Mouse (Mus musculus): Measurements from ENCODE around the gene Nr2e3. TPM values are rescaled to one million over a fixed set of nuclear protein-coding genes. Genes with fewer than 3 reads are reported as not detected.
A peak's percentile ranks its signal among the peaks of the same experiment; 100 is the strongest.

The Nr2e3 gene
- total and polyA plus RNA-seq, 2 experiments from 2014 or later: not detected

- DNase-seq (ENCODE audit: low spot score) (peak; percentile 20), ATAC-seq (ENCODE audit: insufficient read depth, low read depth) (no peak)
- no peak overlapping the region for H3K27ac ChIP-seq (ENCODE audit: low read depth)
- H3K4me1 ChIP-seq (ENCODE audit: control insufficient read depth, insufficient read depth): no peaks in the 10 kb centered on the region
- WGBS: 3% methylated on average over 1 of the region's 1 CpGs
- H3K4me3 ChIP-seq (ENCODE audit: low read depth, low read length): no peak overlapping the region
- no peak overlapping the region for H3K9ac ChIP-seq (replicated peaks; ENCODE audit: low read depth, low read length)
- H3K9me3 ChIP-seq (replicated peaks; ENCODE audit: control insufficient read depth, low read length): no peaks in the 10 kb centered on the region
- H3K36me3 ChIP-seq (replicated peaks; ENCODE audit: control insufficient read depth, insufficient read depth, low read length): no peaks in the 10 kb centered on the region
- TF ChIP-seq CTCF (IDR thresholded peaks at IDR 0.05; ENCODE audit: low read depth) (peak; percentile 76), EP300 (IDR thresholded peaks at IDR 0.05; ENCODE audit: low read depth) (no peak)
- H3K4me2 ChIP-seq (ENCODE audit: low read depth, low read length): no peak overlapping the region
- no peaks in the 10 kb centered on the region for H3K27me3 ChIP-seq (ENCODE audit: control insufficient read depth, insufficient read depth, low read length)
Observed at GRCm38 (mm10) chr9:59989864-59990263, 29.4 kb upstream of the Nr2e3 start.

DNA sequence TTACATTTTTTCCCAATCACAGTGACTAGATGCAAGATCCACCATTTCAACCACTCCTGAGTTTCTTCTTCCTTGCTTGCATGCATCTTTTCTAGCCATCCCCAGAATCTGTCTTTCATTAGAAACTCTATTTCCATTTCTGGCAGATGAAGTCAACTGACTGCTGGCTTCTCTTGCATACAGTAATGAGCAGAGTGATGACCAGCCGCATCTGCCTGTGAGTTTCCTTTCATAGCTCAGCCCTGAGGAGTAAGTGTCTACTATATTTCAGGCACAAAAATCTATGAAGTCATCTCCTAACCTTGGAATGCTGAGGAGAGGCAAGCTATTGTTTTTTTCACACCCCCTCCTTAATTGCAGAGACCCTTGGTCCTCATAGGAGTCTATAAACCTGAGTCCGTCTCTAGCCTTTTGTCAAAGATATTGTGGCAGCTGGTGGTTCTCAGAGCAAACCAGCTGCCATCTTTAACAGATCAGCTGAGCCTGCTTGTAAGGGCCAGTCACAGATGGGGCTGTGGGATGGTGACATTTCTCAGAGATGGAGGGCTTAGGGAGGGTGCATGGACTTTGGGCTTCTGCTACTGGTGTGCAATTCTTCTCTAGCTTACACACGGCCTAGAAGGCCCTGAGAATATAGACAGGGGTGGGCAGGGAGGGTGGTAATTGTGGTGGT is 25.6 kb upstream of the Nr2e3 start:
- Histone ChIP-seq H3K27ac (ENCODE audit: low read depth) (no peak overlapping the region), H3K9me3 (replicated peaks; ENCODE audit: control insufficient read depth, low read length) (no peaks in the 10 kb centered on the region), H3K27me3 (ENCODE audit: control insufficient read depth, insufficient read depth, low read length) (no peaks in the 10 kb centered on the region), H3K4me1 (ENCODE audit: control insufficient read depth, insufficient read depth) (no peaks in the 10 kb centered on the region), H3K36me3 (replicated peaks; ENCODE audit: control insufficient read depth, insufficient read depth, low read length) (no peaks in the 10 kb centered on the region), H3K9ac (replicated peaks; ENCODE audit: low read depth, low read length) (no peak overlapping the region), H3K4me2 (ENCODE audit: low read depth, low read length) (no peak overlapping the region), H3K4me3 (ENCODE audit: low read depth, low read length) (no peak overlapping the region)
- ATAC-seq (ENCODE audit: insufficient read depth, low read depth) (no peak), DNase-seq (ENCODE audit: low spot score) (no peak)
- WGBS: 78% methylated on average over 3 of the region's 3 CpGs
- no peak for TF ChIP-seq CTCF (IDR thresholded peaks at IDR 0.05; ENCODE audit: low read depth)
- TF ChIP-seq EP300 (IDR thresholded peaks at IDR 0.05; ENCODE audit: low read depth): no peak

DNA sequence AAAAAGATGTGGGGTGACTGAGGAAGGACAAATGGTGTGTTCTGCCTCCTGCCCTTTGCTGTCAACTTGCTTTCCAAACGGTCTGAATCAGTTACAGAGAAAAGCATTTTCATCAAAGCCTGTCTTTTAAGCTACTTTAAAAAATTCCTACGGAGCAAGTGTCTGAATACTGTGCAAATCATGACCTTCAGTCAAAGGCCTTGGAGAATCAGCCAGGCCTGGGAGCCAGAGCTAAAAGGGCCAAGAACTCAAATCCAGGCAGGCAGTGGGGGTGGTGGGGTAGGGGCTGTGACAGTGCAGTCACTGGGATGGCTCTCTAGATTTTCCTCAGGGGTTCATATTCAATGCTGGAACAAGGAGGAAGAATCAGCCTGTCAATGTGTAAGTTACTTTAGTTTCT is 20.7 kb upstream of the Nr2e3 start:
- no peak overlapping the region for H3K4me2 ChIP-seq (ENCODE audit: low read depth, low read length)
- ATAC-seq (ENCODE audit: insufficient read depth, low read depth): no peak
- H3K4me1 ChIP-seq (ENCODE audit: control insufficient read depth, insufficient read depth): no peaks in the 10 kb centered on the region
- H3K27ac ChIP-seq (ENCODE audit: low read depth): no peak overlapping the region
- no peaks in the 10 kb centered on the region for H3K27me3 ChIP-seq (ENCODE audit: control insufficient read depth, insufficient read depth, low read length)
- 70% methylated on average over 2 of the region's 2 CpGs for WGBS
- DNase-seq (ENCODE audit: low spot score): no peak
- TF ChIP-seq CTCF (IDR thresholded peaks at IDR 0.05; ENCODE audit: low read depth) (no peak), EP300 (IDR thresholded peaks at IDR 0.05; ENCODE audit: low read depth) (no peak)
- H3K4me3 ChIP-seq (ENCODE audit: low read depth, low read length): no peak overlapping the region
- H3K9ac ChIP-seq (replicated peaks; ENCODE audit: low read depth, low read length): no peak overlapping the region
- H3K9me3 ChIP-seq (replicated peaks; ENCODE audit: control insufficient read depth, low read length): no peaks in the 10 kb centered on the region
- no peaks in the 10 kb centered on the region; the same call in 1 of the 2 replicates for H3K36me3 ChIP-seq (replicated peaks; ENCODE audit: control insufficient read depth, insufficient read depth, low read length)

DNA sequence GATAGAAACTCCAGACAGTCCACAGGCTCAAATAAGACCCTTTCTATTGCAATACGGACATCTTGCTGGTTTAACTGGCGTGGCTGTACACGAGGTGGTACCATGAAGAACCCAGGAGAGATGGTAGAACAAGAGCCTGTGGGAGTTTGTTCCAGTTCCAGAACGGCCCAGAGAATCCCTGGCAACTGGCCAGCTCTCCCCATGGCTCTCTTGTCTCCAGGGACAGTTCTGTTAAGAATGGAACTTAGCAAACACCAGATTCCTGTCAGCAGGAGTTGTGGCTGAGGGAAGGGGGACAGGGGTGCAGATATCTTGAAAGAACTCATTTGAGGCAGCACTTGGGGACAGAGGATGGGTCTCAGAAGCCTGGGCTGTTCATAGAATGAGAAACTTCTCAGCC is 10.8 kb upstream of the Nr2e3 start:
- DNase-seq (ENCODE audit: low spot score) (no peak), ATAC-seq (ENCODE audit: insufficient read depth, low read depth) (no peak)
- Histone ChIP-seq H3K27ac (ENCODE audit: low read depth) (no peak overlapping the region), H3K4me3 (ENCODE audit: low read depth, low read length) (no peak overlapping the region), H3K27me3 (ENCODE audit: control insufficient read depth, insufficient read depth, low read length) (no peaks in the 10 kb centered on the region), H3K36me3 (replicated peaks; ENCODE audit: control insufficient read depth, insufficient read depth, low read length) (no peaks in the 10 kb centered on the region), H3K4me2 (ENCODE audit: low read depth, low read length) (no peak overlapping the region), H3K9me3 (replicated peaks; ENCODE audit: control insufficient read depth, low read length) (no peaks in the 10 kb centered on the region), H3K9ac (replicated peaks; ENCODE audit: low read depth, low read length) (no peak overlapping the region), H3K4me1 (ENCODE audit: control insufficient read depth, insufficient read depth) (no peaks in the 10 kb centered on the region)
- 50% methylated on average over 4 of the region's 4 CpGs for WGBS
- TF ChIP-seq CTCF (IDR thresholded peaks at IDR 0.05; ENCODE audit: low read depth) (no peak), EP300 (IDR thresholded peaks at IDR 0.05; ENCODE audit: low read depth) (no peak)

DNA sequence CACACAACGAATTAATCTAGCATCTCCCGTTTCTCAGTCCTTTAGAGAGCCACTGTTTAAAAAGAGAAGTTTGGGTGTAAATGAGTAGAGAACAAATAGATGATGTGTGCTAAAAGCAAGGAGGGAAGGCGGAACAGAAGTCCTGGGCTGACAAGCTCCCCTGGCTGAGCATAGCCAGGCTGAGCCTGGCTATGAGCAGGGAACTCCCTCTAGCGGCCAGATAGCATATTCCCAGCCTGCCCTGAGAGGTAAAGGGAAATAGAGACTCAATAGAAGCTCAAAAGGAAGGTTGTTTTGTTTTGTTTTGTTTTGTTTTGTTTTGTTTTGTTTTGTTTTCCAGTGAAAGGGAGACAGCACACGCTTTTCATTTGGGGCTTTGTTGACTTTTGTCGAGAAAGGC is 8.9 kb upstream of the Nr2e3 start:
- TF ChIP-seq CTCF (IDR thresholded peaks at IDR 0.05; ENCODE audit: low read depth): peak; percentile 86
- no peak for TF ChIP-seq EP300 (IDR thresholded peaks at IDR 0.05; ENCODE audit: low read depth)
- peak; percentile 77 for ATAC-seq (ENCODE audit: insufficient read depth, low read depth)
- Histone ChIP-seq H3K4me3 (ENCODE audit: low read depth, low read length) (no peak overlapping the region), H3K9me3 (replicated peaks; ENCODE audit: control insufficient read depth, low read length) (no peaks in the 10 kb centered on the region), H3K4me1 (ENCODE audit: control insufficient read depth, insufficient read depth) (peaks cover 6% of the 10 kb centered on the region), H3K4me2 (ENCODE audit: low read depth, low read length) (no peak overlapping the region), H3K36me3 (replicated peaks; ENCODE audit: control insufficient read depth, insufficient read depth, low read length) (no peaks in the 10 kb centered on the region), H3K27ac (ENCODE audit: low read depth) (no peak overlapping the region), H3K9ac (replicated peaks; ENCODE audit: low read depth, low read length) (no peak overlapping the region), H3K27me3 (ENCODE audit: control insufficient read depth, insufficient read depth, low read length) (no peaks in the 10 kb centered on the region)
- 19% methylated on average over 6 of the region's 6 CpGs for WGBS
- DNase-seq (ENCODE audit: low spot score): peak; percentile 47

DNA sequence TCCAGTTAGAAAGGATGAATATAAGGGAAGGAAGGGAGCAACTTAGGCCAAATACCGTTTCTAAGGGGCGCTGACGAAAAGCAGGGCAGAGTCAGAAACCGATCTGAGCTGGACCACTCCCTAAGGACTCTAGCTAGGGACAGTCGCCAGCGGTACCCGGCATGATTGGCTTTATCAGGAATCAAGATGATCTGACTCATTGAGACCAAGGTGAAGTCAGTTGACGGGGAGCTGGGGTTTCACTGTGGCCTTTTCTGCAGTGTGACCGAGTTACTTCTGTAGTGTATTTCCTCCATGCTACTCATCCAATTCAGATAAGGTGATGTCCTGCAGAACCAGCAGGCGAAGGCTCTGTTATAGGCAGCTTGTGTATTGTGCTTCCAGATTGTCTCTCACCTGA is 4.6 kb upstream of the Nr2e3 start:
- no peaks in the 10 kb centered on the region for H3K36me3 ChIP-seq (replicated peaks; ENCODE audit: control insufficient read depth, insufficient read depth, low read length)
- H3K9me3 ChIP-seq (replicated peaks; ENCODE audit: control insufficient read depth, low read length): no peaks in the 10 kb centered on the region
- no peak overlapping the region for H3K4me3 ChIP-seq (ENCODE audit: low read depth, low read length)
- no peaks in the 10 kb centered on the region for H3K27me3 ChIP-seq (ENCODE audit: control insufficient read depth, insufficient read depth, low read length)
- H3K9ac ChIP-seq (replicated peaks; ENCODE audit: low read depth, low read length): no peak overlapping the region
- H3K4me2 ChIP-seq (ENCODE audit: low read depth, low read length): no peak overlapping the region
- DNase-seq (ENCODE audit: low spot score) (no peak), ATAC-seq (ENCODE audit: insufficient read depth, low read depth) (no peak)
- H3K27ac ChIP-seq (ENCODE audit: low read depth): no peak overlapping the region
- 45% methylated on average over 10 of the region's 10 CpGs for WGBS
- TF ChIP-seq EP300 (IDR thresholded peaks at IDR 0.05; ENCODE audit: low read depth): no peak
- peaks cover 7% of the 10 kb centered on the region for H3K4me1 ChIP-seq (ENCODE audit: control insufficient read depth, insufficient read depth)

Data from heart, postnatal 0 days (tissue).